Mouse (Mus musculus) liver, embryonic 14.5 days (tissue): Measurements from ENCODE around the gene Stard3.

ENCODE experiments used
- CTCF ChIP-seq: IDR thresholded peaks from 2 replicates; pipeline ENCODE4 v1.5.1; 2016; ENCODE audit warnings: antibody characterized with exemption, low read depth, control low read depth
- EP300 ChIP-seq: IDR thresholded peaks from 2 replicates; pipeline ENCODE4 v1.6.1; 2016; ENCODE audit warnings: antibody characterized with exemption, low read depth

GRCm38 (mm10) chr11:98395041-98395440 lies 36.9 kb downstream of the Stard3 start:
- no peak for TF ChIP-seq CTCF
- no peak for TF ChIP-seq EP300
